Mouse (Mus musculus) liver, embryonic 12.5 days (tissue): ENCODE measurements around the gene Gm5105. TPM values are rescaled to one million over a fixed set of nuclear protein-coding genes. Genes with fewer than 3 reads are reported as not detected.

Source experiments
- ATAC-seq: fragments of 200-750 bp; cut with Nextera tagmentation; 2 replicates; pipeline ENCODE4 v1.8.0; 2017; ENCODE audit warnings: moderate number of reproducible peaks, mild to moderate bottlenecking, moderate library complexity
- H3K27ac ChIP-seq: fragments of 300-500 bp; sonication (generic); 2 replicates; pipeline ENCODE4 v1.5.1; 2016; ENCODE audit warnings: mild to moderate bottlenecking
- H3K27me3 ChIP-seq: fragments of 300-500 bp; sonication (generic); replicated peaks from 2 replicates; pipeline ENCODE4 v1.6.1; 2016; ENCODE audit warnings: mild to moderate bottlenecking, moderate library complexity
- H3K36me3 ChIP-seq: fragments of 300-500 bp; sonication (generic); 2 replicates; pipeline ENCODE4 v1.6.1; 2016; ENCODE audit warnings: mild to moderate bottlenecking, moderate library complexity
- H3K4me1 ChIP-seq: fragments of 300-500 bp; sonication (generic); 2 replicates; pipeline ENCODE4 v1.6.1; 2016
- H3K4me2 ChIP-seq: fragments of 300-500 bp; sonication (generic); 2 replicates; pipeline ENCODE4 v1.6.1; 2016; ENCODE audit warnings: mild to moderate bottlenecking, moderate library complexity
- H3K4me3 ChIP-seq: fragments of 300-500 bp; sonication (generic); 2 replicates; pipeline ENCODE4 v1.5.1; 2016; ENCODE audit warnings: mild to moderate bottlenecking, moderate library complexity
- H3K9ac ChIP-seq: fragments of 300-500 bp; sonication (generic); 2 replicates; pipeline ENCODE4 v1.6.1; 2016; ENCODE audit warnings: mild to moderate bottlenecking, moderate library complexity
- H3K9me3 ChIP-seq: fragments of 300-500 bp; sonication (generic); replicated peaks from 2 replicates; pipeline ENCODE4 v1.6.1; 2016; ENCODE audit warnings: mild to moderate bottlenecking, moderate library complexity
- WGBS: fragments of 180-500 bp; shearing (Covaris S2); methylation state at CpG from one replicate; pipeline ENCODE4 v1.1.7; 2016; ENCODE audit not compliant: insufficient replicate concordance; 5-methylcytosine and 5-hydroxymethylcytosine counted together
- polyA plus RNA-seq: library from polyadenylated mRNA; unstranded; fragments of >200 nt; fragmentation: Nextera tagmentation; extraction: Ambion mirVana; gene quantifications from 2 replicates; pipeline ENCODE4 v1.2.1, GENCODE M21; 2016

Gene Gm5105
- polyA plus RNA-seq, 1 experiment from 2014 or later = not detected

GRCm38 (mm10) chr3:138065930-138066329, 1.3 kb downstream of the Gm5105 start:
- H3K27ac ChIP-seq = no peak overlapping the region
- H3K4me3 ChIP-seq = no peak overlapping the region
- H3K9ac ChIP-seq = no peak overlapping the region
- no peak for ATAC-seq
- no peak overlapping the region for H3K4me2 ChIP-seq
- H3K36me3 ChIP-seq = no peaks in the 10 kb centered on the region
- H3K4me1 ChIP-seq = no peaks in the 10 kb centered on the region
- H3K27me3 ChIP-seq = peaks cover 10% of the 10 kb centered on the region; the same call in 1 of the 2 replicates
- 76% methylated on average over 16 of the region's 16 CpGs for WGBS
- H3K9me3 ChIP-seq = no peaks in the 10 kb centered on the region

GRCm38 (mm10) chr3:138064732-138065645, 2.2 kb downstream of the Gm5105 start, which contains the start of gene 1110002E22Rik:
Gene 1110002E22Rik, plus strand, starts transcription at chr3:138065052.
- H3K4me3 ChIP-seq = no peak within 1 kb of the TSS
- no peak within 1 kb of the TSS for H3K9ac ChIP-seq
- H3K4me1 ChIP-seq = no peaks in the 10 kb centered on the region
- no peak for ATAC-seq
- H3K27me3 ChIP-seq = peaks cover 10% of the 10 kb centered on the region; the same call in 1 of the 2 replicates
- H3K27ac ChIP-seq = no peak within 1 kb of the TSS
- H3K9me3 ChIP-seq = no peaks in the 10 kb centered on the region
- 68% methylated on average over 33 of the region's 33 CpGs for WGBS
- H3K36me3 ChIP-seq = no peaks in the 10 kb centered on the region
- H3K4me2 ChIP-seq = no peak within 1 kb of the TSS

GRCm38 (mm10) chr3:138063731-138064329, 3.4 kb downstream of the Gm5105 start:
- no peaks in the 10 kb centered on the region for H3K36me3 ChIP-seq
- 65% methylated on average over 14 of the region's 14 CpGs for WGBS
- no peak overlapping the region for H3K4me2 ChIP-seq
- H3K27me3 ChIP-seq = peaks cover 10% of the 10 kb centered on the region; the same call in 1 of the 2 replicates
- H3K4me3 ChIP-seq = no peak overlapping the region
- no peaks in the 10 kb centered on the region for H3K4me1 ChIP-seq
- no peak for ATAC-seq
- H3K9ac ChIP-seq = no peak overlapping the region
- no peak overlapping the region for H3K27ac ChIP-seq
- no peaks in the 10 kb centered on the region for H3K9me3 ChIP-seq

- Histone ChIP-seq H3K27me3 (peaks cover 6% of the 10 kb centered on the region; the same call in 1 of the 2 replicates), H3K4me2 (no peak overlapping the region), H3K36me3 (no peaks in the 10 kb centered on the region), H3K9ac (no peak overlapping the region), H3K4me3 (no peak overlapping the region), H3K9me3 (no peaks in the 10 kb centered on the region), H3K4me1 (no peaks in the 10 kb centered on the region), H3K27ac (no peak overlapping the region)
- ATAC-seq = no peak
- 65% methylated on average over 4 of the region's 4 CpGs for WGBS
Measured at GRCm38 (mm10) chr3:138062673-138063072, 4.5 kb downstream of the Gm5105 start.

- WGBS = 35% methylated on average over 9 of the region's 9 CpGs
- Histone ChIP-seq H3K27me3 (peaks cover 6% of the 10 kb centered on the region; the same call in 1 of the 2 replicates), H3K4me1 (no peaks in the 10 kb centered on the region)
Measured at GRCm38 (mm10) chr3:138061205-138061911, 5.8 kb downstream of the Gm5105 start.

GRCm38 (mm10) chr3:138060429-138060828, 6.8 kb downstream of the Gm5105 start:
- H3K9me3 ChIP-seq = no peaks in the 10 kb centered on the region
- H3K27me3 ChIP-seq = peaks cover 5% of the 10 kb centered on the region; the same call in 1 of the 2 replicates
- no peaks in the 10 kb centered on the region for H3K36me3 ChIP-seq
- H3K4me3 ChIP-seq = no peak overlapping the region
- H3K4me2 ChIP-seq = no peak overlapping the region
- H3K9ac ChIP-seq = no peak overlapping the region
- no peaks in the 10 kb centered on the region for H3K4me1 ChIP-seq
- no peak overlapping the region for H3K27ac ChIP-seq
- no peak for ATAC-seq
- WGBS = 38% methylated on average over 7 of the region's 7 CpGs

More at GRCm38 (mm10) chr3:138061205-138061911, 5.8 kb downstream of the Gm5105 start:
- no peak overlapping the region for H3K4me3 ChIP-seq
- no peaks in the 10 kb centered on the region for H3K9me3 ChIP-seq
- H3K27ac ChIP-seq = no peak overlapping the region
- H3K4me2 ChIP-seq = no peak overlapping the region
- no peaks in the 10 kb centered on the region for H3K36me3 ChIP-seq
- H3K9ac ChIP-seq = no peak overlapping the region
- no peak for ATAC-seq

- 56% methylated on average over 4 of the region's 4 CpGs for WGBS
- Histone ChIP-seq H3K9ac (no peak overlapping the region), H3K36me3 (no peaks in the 10 kb centered on the region), H3K27me3 (no peaks in the 10 kb centered on the region), H3K4me3 (no peak overlapping the region), H3K4me2 (no peak overlapping the region), H3K9me3 (no peaks in the 10 kb centered on the region), H3K4me1 (0 out of 2 replicates have a peak, but pooled peaks cover 7% of the 10 kb centered on the region), H3K27ac (no peak overlapping the region)
- ATAC-seq = no peak
Measured at GRCm38 (mm10) chr3:138058226-138058625, 9.0 kb downstream of the Gm5105 start.

GRCm38 (mm10) chr3:138056976-138057375, 10.2 kb downstream of the Gm5105 start:
- Histone ChIP-seq H3K4me3 (no peak overlapping the region), H3K36me3 (no peaks in the 10 kb centered on the region), H3K9me3 (no peaks in the 10 kb centered on the region), H3K4me1 (0 out of 2 replicates have a peak, but pooled peaks cover 10% of the 10 kb centered on the region), H3K4me2 (no peak overlapping the region), H3K27ac (no peak overlapping the region), H3K27me3 (no peaks in the 10 kb centered on the region), H3K9ac (no peak overlapping the region)
- 67% methylated on average over 7 of the region's 7 CpGs for WGBS
- no peak for ATAC-seq

GRCm38 (mm10) chr3:138053969-138054368, 13.2 kb downstream of the Gm5105 start:
- WGBS = 32% methylated on average over 4 of the region's 4 CpGs
- Histone ChIP-seq H3K36me3 (no peaks in the 10 kb centered on the region), H3K9ac (no peak overlapping the region), H3K9me3 (no peaks in the 10 kb centered on the region), H3K27ac (no peak overlapping the region), H3K27me3 (no peaks in the 10 kb centered on the region), H3K4me2 (no peak overlapping the region), H3K4me3 (no peak overlapping the region), H3K4me1 (0 out of 2 replicates have a peak, but pooled peaks cover 10% of the 10 kb centered on the region)
- no peak for ATAC-seq

- H3K27ac ChIP-seq = no peak overlapping the region
- H3K9ac ChIP-seq = no peak overlapping the region
- ATAC-seq = no peak
- H3K27me3 ChIP-seq = no peaks in the 10 kb centered on the region
- H3K36me3 ChIP-seq = no peaks in the 10 kb centered on the region
- 0 out of 2 replicates have a peak, but pooled peaks cover 10% of the 10 kb centered on the region for H3K4me1 ChIP-seq
- WGBS = 55% methylated on average over 3 of the region's 3 CpGs
- H3K9me3 ChIP-seq = no peaks in the 10 kb centered on the region
- H3K4me2 ChIP-seq = no peak overlapping the region
- H3K4me3 ChIP-seq = no peak overlapping the region
Measured at GRCm38 (mm10) chr3:138051431-138051830, 15.8 kb downstream of the Gm5105 start.

- no peaks in the 10 kb centered on the region for H3K9me3 ChIP-seq
- no peak overlapping the region for H3K9ac ChIP-seq
- WGBS = 71% methylated on average over 11 of the region's 11 CpGs
- H3K4me3 ChIP-seq = no peak overlapping the region
- 0 out of 2 replicates have a peak, but pooled peaks cover 10% of the 10 kb centered on the region for H3K4me1 ChIP-seq
- no peak for ATAC-seq
- no peak overlapping the region for H3K27ac ChIP-seq
- no peaks in the 10 kb centered on the region for H3K27me3 ChIP-seq
- no peaks in the 10 kb centered on the region for H3K36me3 ChIP-seq
- no peak overlapping the region for H3K4me2 ChIP-seq
Measured at GRCm38 (mm10) chr3:138050772-138051171, 16.4 kb downstream of the Gm5105 start.
